Mouse (Mus musculus): ENCODE measurements around the gene Sh3tc1. TPM values are rescaled to one million over a fixed set of nuclear protein-coding genes. Genes with fewer than 3 reads are reported as not detected.

Sh3tc1 gene
- total RNA-seq, 2 experiments from 2014 or later = 6.8 to 13.1 TPM

DNA sequence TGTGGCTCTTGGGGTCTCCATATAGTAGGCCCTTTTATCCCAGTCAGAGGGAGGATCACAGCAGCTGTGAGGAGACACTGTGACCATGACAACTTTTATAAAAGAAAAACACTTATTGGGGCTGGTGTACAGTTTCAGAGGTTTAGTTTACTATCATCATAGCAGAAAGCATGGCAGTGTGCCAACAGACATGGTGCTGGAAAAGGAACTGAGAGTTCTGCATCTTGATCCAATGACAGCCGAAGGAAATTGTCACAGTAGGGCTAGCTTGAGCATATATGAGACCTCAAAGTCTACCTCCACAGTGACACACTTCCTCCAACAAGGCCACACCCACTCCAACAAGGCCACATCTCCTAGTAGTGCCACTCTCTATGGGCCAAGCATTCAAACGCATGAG, 50.9 kb downstream of the Sh3tc1 start:
- peak; percentile 41; the same call in 1 of the 2 replicates for ATAC-seq (ENCODE audit: poor library complexity, severe bottlenecking)

DNA sequence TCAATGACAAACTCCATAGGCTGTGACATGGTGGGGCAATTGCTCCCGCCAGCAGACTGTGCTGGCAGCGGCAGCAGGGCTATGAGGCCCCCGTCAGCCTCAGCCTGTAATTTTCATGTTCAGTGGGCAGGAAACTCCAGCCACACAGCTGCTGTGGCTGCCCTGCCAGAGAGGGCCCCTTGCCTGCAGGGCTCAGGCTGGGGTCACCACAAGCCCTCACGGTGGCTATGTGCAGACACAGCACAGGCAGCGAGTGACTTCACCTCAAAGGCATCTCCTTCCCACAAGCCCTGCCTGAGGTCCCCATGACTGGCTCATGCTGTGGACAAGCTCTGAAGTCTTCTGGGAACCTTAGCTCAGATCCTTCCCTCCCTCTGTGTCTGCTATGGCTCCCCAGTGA, 52.7 kb downstream of the Sh3tc1 start:
- ATAC-seq (ENCODE audit: poor library complexity, severe bottlenecking) = no peak

DNA sequence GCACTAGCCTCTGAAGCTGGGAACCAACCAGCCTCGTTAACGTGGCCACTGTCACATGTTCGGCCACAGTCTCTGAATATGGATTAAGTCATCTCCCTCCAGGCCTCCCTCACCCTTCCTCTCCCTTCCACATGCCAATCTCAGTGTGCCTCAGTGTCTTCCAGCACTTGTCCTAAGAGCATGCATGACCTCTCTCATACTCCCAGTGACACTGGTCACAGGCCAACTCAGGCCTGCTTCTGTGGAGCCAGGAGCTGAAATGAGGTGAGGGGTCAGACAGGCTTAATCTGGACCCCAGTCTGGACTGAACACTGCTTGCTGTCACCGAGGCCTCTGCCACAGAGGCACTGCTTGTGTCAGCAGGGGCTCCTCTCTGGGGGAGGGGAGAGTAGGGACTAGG, 53.5 kb downstream of the Sh3tc1 start:
- ATAC-seq (ENCODE audit: poor library complexity, severe bottlenecking) = no peak

DNA sequence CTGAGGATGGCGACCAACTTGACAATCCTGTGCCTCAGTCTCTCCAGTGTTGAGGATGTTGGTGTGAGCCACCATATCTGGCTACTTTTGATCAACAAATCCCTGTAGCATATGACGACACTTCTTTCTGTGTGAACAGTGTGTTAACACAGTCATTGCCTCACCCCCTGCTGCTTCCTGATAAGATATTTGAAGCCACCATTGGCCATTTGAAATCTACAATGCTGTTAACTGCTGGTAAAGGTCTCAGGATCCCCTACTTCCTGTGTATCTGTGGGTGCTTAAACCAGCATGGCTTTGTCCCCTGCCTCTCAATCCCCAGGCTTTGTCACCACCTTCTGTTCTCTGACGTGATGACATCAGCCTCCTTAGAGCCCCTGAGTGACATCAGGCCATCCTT, 54.7 kb downstream of the Sh3tc1 start:
- ATAC-seq (ENCODE audit: poor library complexity, severe bottlenecking) = no peak

DNA sequence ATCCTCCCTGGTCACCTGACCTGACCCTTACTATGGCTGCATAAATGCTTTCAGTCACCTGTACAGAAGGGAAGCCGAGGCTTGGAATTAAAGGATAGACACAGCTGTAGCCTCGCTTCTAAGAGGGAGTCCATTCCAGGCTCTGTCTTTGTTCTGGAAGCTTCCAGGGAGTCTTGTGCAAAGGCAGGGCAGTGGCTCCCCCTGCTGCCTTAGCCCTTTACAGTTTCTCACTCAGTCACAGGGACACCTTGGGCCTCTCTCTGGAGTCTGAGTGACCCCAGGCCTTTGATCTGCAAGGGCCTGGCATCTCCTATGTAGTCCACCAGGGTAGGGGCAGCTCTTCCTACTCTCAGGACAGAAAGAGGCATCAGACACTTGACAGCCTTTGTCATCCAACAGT, 58.8 kb downstream of the Sh3tc1 start:
- ATAC-seq (ENCODE audit: poor library complexity, severe bottlenecking) = no peak

DNA sequence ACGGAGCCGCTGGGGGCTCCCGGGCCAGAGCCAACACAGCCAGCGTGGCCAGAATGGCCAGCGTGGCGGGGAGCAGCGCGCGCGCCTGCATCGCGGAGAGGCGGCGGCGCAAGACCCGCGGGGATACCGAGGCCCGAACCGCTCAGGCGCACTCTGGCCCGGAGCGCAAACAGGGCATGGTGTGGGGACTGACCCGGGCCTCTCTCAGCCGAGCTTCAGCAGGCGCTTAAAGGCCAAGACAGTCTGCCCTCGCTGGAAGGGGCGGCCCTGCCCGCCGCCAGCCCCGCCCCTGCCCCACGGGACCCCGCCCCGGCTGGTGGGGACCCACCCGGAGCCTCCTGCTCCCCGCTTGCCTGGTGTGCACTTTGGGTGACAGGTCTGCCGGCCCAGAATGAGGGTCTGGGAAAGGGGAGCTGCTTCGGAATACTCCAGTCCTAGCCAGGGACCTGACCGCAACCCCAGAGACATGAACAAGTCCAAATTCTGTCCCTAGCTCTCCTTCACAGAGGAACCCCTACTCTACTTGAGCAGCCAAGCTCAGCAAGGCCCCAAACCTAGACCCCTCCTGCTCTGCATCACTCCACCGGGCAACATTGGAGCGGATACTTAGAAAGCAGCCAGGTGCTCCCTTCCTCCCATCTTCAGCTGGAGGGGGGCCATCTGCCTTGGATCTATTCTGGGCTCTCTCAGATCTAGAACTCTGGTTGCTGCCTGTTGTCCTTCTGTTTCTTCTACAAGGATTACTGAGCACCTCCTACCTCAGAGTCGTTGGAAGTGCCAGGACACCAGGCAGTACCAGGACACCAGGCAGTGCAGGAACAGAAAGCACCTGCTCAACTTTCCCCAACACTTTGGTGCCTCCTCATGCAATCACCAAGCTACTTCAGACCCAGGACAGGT, 60.3 kb downstream of the Sh3tc1 start, which contains the start of gene Htra3:
Htra3 (minus strand) TSS at position 527 of the 900 bp plus-strand sequence.
- ATAC-seq (ENCODE audit: poor library complexity, severe bottlenecking) = no peak

DNA sequence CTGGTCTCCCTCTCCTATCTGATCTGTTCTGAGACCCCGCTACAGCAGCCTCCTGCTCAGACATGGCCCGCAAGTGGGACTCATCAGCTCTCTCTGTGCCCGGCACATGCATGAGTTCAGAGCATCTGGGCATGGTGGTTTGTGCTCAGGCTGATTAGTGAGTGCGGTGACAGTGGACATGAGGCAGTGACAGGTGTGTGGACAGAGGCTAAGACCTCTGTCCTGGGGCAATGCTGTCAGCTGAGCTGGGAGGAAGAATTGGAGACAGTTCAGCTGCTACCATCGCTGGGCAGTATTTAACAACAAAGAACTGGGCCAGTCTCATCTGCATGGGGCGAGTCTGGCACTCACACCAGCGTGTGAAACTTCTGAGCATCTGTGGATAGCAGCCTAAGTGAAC, 62.8 kb downstream of the Sh3tc1 start:
- no peak for ATAC-seq (ENCODE audit: poor library complexity, severe bottlenecking)

DNA sequence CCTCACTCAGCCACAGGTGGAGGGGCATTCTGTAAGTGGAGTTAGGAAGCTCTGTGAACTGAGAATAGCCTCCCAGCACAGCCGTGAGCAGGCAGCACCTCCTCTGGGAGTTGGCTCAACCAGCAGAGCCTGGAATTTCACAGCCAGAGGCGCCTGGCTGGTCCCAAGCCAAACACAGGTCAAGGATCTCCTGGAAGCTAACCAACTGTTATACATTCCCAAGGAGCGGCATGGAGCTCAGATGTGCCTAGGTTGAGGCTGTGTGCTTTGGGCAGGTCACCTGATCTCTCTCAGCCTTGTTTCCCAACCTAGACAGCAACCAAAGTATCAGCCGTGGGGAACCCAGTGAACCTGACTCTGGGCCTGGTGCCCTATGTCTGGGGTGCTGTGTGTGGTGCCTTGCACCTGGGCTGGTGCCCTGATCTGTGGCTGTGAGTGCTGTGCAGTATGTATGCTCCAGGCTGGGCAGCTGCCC, 65.7 kb downstream of the Sh3tc1 start:
- no peak for ATAC-seq (ENCODE audit: poor library complexity, severe bottlenecking)

DNA sequence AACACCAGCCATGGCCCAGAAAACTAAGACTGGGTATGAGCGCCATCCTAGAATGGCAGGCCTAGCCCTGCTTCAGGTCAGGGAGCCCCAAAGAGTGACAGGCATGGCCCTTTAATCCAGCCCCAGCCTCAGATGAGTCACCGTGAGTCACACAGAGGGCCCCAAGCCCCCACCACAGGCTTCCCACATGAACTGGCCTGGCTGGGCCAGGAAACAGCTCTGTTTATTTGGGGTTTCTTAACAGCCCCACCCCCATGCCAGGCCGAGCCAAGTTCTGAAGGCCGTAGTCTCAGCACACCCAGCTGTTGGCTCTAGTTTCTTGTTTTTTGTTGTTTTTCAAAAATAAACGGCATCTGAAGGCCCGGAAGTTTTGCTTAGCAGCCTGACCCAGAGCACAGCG, 66.7 kb downstream of the Sh3tc1 start:
- ATAC-seq (ENCODE audit: poor library complexity, severe bottlenecking) = peak; percentile 68

DNA sequence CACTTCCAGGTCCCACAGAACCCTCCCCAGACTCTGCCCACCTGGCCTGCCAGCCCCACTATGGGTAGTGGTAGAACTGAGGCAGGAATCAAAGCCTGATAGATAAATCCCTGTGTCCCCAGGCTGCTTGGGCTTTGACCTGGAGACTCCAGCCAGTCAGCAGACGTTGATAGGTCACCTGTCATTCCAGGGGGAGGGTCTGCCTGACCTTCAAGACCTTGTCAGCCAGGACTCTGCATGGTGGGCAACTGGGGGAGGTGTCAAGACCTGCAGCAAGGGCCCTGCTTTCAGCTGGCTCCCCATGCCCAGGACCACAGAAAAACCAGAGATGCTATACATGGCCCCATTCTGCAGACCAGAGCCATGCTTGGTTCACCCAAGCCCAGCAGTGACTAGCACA, 67.2 kb downstream of the Sh3tc1 start:
- no peak for ATAC-seq (ENCODE audit: poor library complexity, severe bottlenecking)

DNA sequence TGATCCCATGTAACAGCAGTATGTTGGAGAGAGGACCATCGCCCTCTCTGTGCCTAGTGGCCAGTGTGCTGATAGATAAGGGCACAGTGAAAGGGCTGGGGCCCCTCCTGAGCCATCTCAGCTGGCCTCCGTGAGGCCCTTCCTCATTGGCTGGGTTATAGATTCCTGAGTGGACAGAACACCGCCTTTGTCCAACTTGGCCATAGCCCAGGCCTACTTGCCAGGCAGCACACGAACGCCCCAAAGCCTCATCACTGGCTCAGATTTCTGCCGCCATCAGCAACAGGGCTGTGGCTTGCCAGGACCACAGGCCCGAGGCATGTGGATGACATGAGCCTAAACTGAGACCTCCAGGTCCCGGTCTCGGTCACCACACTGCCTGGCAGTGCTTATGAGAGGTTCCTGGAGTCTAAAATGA, 68.3 kb downstream of the Sh3tc1 start:
- ATAC-seq (ENCODE audit: poor library complexity, severe bottlenecking) = no peak

DNA sequence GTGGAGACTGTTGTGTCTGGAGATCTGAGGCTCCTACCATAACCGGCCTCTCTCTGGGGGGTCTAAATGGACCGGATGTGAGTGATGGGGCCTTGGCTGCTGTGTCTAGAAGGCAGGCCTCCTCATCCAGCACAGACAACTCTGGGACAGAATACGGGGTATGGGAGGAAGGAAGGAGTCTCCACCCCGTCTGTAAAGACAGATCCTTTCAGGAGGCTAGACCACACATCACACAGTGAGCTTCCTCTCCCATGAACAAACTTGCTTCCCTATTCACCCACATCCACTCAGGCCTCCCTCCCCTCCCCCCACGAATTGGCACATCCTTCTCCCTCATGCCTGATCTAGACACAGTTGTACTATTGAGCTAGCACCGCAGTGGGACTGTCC, 69.4 kb downstream of the Sh3tc1 start:
- peak; percentile 76 for ATAC-seq (ENCODE audit: poor library complexity, severe bottlenecking)

DNA sequence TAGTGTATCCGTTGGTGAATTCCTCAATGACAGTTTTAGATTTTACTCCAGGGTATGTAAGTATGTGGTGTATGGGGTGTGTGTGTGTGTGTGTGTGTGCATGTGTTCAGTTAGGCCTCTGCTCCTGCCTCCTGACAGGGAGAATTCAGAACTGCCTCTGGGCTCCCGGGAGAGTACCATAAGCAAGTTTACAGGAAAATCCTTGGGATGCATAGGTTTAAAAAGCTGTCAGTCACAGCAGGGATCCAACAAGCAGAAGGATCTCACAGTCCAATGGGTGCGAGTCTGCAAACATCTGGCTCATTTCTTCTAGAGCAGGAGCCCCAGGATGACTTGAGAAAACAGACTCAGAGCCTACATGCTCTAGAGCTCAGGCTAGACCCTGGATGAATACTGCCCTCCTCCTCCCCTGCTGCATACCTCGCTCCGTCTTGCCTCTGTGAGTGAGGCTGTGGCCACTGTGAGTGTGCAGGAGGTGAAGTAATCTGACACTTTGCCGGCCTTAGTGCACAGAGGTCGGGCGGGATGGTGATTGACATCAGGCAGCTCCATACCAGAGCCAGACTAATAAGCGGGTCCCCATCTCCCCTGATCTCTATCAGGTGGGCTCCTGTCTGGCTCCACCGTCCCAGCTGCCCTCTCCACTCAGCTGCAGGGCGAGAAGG, 69.9 kb downstream of the Sh3tc1 start:
- no peak for ATAC-seq (ENCODE audit: poor library complexity, severe bottlenecking)

DNA sequence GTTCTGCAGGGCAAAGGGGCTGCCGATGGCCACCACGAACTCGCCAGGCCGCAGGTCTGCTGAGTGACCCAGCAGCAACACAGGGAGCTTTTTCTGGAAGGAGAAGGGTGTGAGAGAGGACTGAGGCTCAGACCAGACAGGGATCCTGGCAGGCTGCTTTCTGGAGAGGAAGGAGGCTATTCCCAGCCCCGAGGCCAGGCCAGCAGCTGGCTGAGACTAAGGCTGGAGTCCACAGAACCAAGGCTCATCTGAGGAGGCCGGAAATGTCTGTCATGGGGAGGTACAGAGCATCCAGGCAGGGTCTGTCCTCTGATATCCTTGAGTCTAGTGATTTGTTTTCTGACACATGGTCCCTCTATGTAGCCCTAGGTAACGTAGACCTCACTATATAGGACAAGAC, 73.6 kb downstream of the Sh3tc1 start:
- ATAC-seq (ENCODE audit: poor library complexity, severe bottlenecking) = no peak

DNA sequence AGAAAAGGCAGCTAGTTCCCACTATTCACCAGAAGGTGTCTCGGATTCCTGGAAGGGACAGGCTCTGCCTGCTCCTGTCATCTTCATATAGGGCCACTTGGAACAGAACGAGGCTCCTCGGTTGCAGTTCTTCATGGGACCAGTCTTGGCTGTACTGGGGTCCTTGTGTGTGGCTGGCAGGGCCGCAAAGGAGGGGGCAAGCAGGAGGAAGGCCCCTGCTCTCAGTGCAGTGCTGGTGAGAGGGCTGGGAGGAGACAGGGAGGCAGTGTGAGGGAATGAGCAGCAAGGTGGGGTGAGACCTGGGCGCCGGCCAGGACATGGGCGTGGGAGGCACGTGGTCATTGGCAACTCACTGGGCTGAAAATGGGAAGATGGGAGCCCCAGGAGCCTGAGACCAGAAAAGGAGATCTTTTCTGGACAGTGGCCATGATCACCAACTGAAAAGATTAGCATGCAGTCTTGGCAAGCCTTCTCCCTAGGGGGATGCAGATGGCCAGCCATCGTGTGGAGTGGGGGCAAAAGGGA, 77.7 kb downstream of the Sh3tc1 start:
- no peak for ATAC-seq (ENCODE audit: poor library complexity, severe bottlenecking)

DNA sequence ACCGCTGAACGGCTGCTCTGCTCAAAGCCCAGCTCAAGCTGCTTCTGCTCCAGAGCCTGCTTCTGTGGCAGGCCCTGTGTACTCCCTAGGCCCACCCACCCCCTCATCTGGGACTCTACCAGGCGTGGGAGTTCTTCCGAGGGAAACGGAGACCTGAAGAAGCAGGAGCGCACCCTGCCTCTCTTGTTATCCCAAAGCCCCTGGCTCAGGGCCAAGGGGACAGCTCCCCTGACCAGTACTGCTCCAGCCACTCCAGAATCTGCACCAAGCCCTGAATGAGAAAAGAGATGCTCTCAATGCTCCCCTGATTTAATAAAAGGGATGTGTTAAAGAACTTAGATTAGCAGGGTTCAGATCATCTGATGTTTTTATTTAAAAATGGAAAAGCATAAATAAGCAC, 78.6 kb downstream of the Sh3tc1 start:
- no peak for ATAC-seq (ENCODE audit: poor library complexity, severe bottlenecking)

DNA sequence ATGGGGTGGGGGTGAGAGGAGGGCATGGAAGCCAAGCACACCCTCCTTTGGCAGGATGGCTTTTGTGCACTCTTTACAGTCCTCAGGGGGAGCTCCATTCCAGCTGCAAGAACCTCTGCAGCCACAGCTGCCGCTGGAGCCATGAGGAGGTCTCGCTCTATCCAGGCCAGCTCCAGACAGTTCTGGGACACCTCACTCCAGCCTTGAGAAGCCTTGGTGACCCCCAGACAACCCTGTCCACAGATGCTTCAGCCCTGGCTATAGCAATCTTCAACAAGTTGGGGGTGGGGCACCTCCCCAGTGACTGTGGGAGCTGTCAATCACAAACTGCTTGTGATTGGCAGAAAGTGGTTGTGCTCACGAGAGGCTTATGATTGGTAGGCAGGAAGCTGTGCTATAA, 80.3 kb downstream of the Sh3tc1 start:
- ATAC-seq (ENCODE audit: poor library complexity, severe bottlenecking) = no peak

DNA sequence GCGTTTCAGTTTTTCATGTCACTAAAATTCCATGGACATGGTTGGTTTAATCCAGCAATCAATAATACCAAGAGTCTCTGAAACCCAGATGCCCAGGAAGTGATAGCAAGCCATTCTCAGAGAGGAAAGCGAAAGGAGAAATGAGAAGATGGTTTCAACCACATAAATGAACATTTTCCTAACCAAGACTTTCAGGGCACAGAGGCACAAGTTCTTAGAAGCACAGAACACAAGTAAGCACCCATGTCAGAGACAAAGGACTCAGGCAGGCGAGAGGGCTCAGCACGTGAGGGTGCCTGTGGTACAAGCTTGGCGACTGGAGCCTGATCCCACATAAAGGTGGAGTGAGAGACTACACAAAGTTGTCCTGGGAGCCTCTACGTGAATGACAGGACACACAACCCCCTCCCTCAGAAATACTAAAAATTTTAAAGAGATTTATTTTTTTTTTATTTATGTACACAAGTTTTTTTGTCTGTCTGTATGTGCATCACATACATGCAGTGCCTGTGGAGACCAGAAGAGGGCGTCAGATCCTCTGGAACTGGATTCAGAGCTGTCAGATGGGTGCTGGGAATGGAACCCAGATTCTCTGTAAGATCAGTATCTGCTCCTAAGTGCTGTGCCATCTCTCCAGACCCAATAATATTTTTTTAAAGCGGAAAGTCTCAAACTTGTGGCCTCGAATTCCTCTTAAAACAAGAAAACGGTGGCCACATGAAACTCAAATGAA, 83.9 kb downstream of the Sh3tc1 start:
- ATAC-seq (ENCODE audit: poor library complexity, severe bottlenecking) = no peak

DNA sequence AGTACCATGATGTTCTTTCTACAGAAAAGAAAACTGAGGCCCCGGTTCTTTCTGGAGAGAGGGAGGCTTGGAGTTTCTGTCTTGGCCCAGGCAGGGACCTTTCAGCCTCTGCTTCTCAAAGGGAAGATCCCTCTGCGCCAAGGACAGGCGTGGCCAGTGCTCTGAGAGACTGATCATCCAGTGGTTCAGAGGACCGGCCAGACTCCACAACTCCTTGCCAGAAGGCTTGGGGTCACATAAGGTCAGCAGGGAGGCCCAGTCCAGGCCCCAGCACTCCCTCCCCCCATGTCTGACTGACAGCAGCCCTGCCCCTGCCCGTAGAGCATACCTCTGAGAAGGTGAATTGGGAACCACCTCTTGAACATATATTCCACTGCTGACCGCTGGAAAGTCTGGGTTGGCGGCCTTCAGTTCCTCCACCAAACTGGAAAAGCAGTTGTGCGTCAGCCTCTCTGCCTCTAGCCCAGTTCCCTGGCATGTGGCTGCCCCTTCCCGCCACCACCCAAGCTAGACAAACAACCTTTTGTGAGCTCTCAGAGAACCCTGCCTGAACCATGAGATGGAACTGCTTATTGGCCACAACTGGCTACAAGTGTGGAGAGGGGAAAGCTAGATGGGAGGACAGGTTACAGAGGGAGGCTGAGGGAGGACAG, 85.9 kb downstream of the Sh3tc1 start:
- no peak for ATAC-seq (ENCODE audit: poor library complexity, severe bottlenecking)

DNA sequence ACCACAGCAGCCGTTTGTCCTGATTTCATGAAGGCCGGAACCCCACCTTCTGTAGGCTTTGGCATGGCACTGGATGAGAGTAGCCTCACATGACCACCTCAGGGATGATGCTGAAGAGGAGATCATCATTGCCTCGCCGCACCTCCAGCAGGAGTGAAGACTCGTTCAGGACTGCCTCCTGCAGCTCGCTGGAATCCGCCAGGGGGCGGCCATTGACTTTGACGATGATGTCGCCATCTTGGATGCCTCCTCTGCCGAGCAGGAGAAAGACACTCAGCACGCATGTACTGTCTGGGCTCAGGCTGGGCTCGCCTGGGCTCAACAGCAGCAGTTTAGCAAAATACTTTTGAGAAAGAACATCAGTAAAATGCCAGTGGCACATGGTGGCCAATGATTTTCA, 86.9 kb downstream of the Sh3tc1 start:
- ATAC-seq (ENCODE audit: poor library complexity, severe bottlenecking) = no peak

DNA sequence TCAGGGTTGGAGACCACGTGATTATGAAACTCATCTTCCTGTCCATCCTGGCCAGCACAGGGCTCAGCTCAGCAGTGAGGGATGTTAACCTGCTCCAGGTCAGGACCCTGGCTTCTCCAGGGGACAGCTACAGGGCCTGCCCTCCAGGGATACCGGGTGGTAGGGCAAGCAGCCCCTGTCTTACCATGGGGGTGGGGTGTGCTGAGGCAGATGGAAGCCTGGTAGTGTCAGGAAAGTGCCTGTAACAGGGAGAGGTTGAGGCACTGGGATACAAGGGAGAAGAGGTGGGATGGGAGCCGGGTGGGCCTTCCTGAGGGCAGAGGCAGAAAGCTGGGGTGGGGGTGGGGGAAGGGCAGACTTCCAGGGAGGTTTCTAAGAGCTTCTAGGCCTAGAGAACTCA, 87.5 kb downstream of the Sh3tc1 start:
- no peak for ATAC-seq (ENCODE audit: poor library complexity, severe bottlenecking)

All from megakaryocyte, adult 5-6 weeks (primary cell).